Mouse (Mus musculus) CH12.LX (cell line): ENCODE data around the gene Cybc1. TPM values are rescaled to one million over a fixed set of nuclear protein-coding genes. Genes with fewer than 3 reads are reported as not detected.

ENCODE experiments used
- DNase-seq: peaks from one replicate; pipeline ENCODE4 v3.0.0-alpha.2; 2013; ENCODE audit errors: extremely low read depth
- H3K27ac ChIP-seq: 2 replicates; pipeline ENCODE4 v1.5.1; 2012; ENCODE audit warnings: low read depth, mild to moderate bottlenecking, control low read depth, moderate library complexity; ENCODE audit not compliant: insufficient read depth
- H3K27me3 ChIP-seq: replicated peaks from 2 replicates; pipeline ENCODE3; 2012; ENCODE audit warnings: inconsistent platforms
- H3K36me3 ChIP-seq, 2 experiments: replicated peaks in 1 of 2; 2 replicates each; pipeline versions ENCODE3 to v1.6.1; 2012; ENCODE audit warnings: inconsistent platforms in 1 of 2, low read length in 1 of 2, mild to moderate bottlenecking in 1 of 2, mixed read lengths in 1 of 2, moderate library complexity in 1 of 2; ENCODE audit not compliant: control insufficient read depth in 1 of 2, insufficient read depth in 1 of 2
- H3K4me1 ChIP-seq, 2 experiments: 2 replicates each; pipeline ENCODE4 v1.6.1; 2012; ENCODE audit warnings: inconsistent platforms in 1 of 2, moderate library complexity in 1 of 2; ENCODE audit not compliant: insufficient read depth in 2 of 2, control insufficient read depth in 1 of 2
- H3K4me2 ChIP-seq: 2 replicates; pipeline ENCODE4 v1.6.1; 2012; ENCODE audit warnings: low read depth, mild to moderate bottlenecking, control low read depth; ENCODE audit not compliant: poor library complexity, insufficient read depth, severe bottlenecking
- H3K4me3 ChIP-seq, 3 experiments: fragments of 150-350 bp in 1 of 3; sonication (generic) in 1 of 3; replicated peaks in 1 of 3; 2 replicates each; pipeline versions ENCODE3 to v1.5.1; 2011 to 2012; ENCODE audit warnings: low read depth in 2 of 3, low read length in 2 of 3, mild to moderate bottlenecking in 2 of 3, moderate library complexity in 2 of 3, control low read depth in 1 of 3, improper control_type of control experiment in 1 of 3, inconsistent platforms in 1 of 3, mixed read lengths in 1 of 3; ENCODE audit not compliant: poor library complexity in 1 of 3
- H3K79me2 ChIP-seq: replicated peaks from 2 replicates; pipeline ENCODE4 v1.6.1; 2012; ENCODE audit warnings: mild to moderate bottlenecking, moderate library complexity; ENCODE audit not compliant: control insufficient read depth, poor library complexity, insufficient read depth, severe bottlenecking; ENCODE audit errors: extremely low read depth
- H3K9ac ChIP-seq: 2 replicates; pipeline ENCODE4 v1.6.1; 2012; ENCODE audit warnings: low read depth, mild to moderate bottlenecking, control low read depth, moderate library complexity; ENCODE audit not compliant: insufficient read depth
- H3K9me3 ChIP-seq: replicated peaks from 2 replicates; pipeline ENCODE3; 2012; ENCODE audit warnings: low read length, inconsistent platforms, mixed read lengths
- BHLHE40 ChIP-seq: IDR thresholded peaks from 2 replicates; pipeline ENCODE4 v1.6.1; 2011; ENCODE audit warnings: mild to moderate bottlenecking, low read depth, low read length, improper control_type of control experiment
- CHD1 ChIP-seq: IDR thresholded peaks from 2 replicates; pipeline ENCODE4 v1.6.1; 2012; ENCODE audit warnings: low read depth, low read length, improper control_type of control experiment, inconsistent platforms
- ELF1 ChIP-seq: IDR thresholded peaks from 2 replicates; pipeline ENCODE4 v1.6.1; 2014; ENCODE audit warnings: low read depth, mild to moderate bottlenecking, inconsistent platforms, low read length, improper control_type of control experiment
- EP300 ChIP-seq: IDR thresholded peaks from 2 replicates; pipeline ENCODE4 v1.6.1; 2011; ENCODE audit warnings: low read length, improper control_type of control experiment
- GABPA ChIP-seq: IDR thresholded peaks from 2 replicates; pipeline ENCODE4 v1.6.1; 2012; ENCODE audit warnings: low read depth, low read length, improper control_type of control experiment, inconsistent platforms; ENCODE audit not compliant: insufficient replicate concordance
- JUN ChIP-seq: IDR thresholded peaks from 2 replicates; pipeline ENCODE4 v1.6.1; 2011; ENCODE audit warnings: low read depth, mild to moderate bottlenecking, low read length, improper control_type of control experiment, moderate library complexity; ENCODE audit not compliant: insufficient read depth
- MAFK ChIP-seq: IDR thresholded peaks from 2 replicates; pipeline ENCODE4 v1.6.1; 2011; ENCODE audit warnings: low read length, improper control_type of control experiment; ENCODE audit not compliant: insufficient replicate concordance
- MAX ChIP-seq: IDR thresholded peaks from 2 replicates; pipeline ENCODE4 v1.6.1; 2011; ENCODE audit warnings: low read length, improper control_type of control experiment
- MXI1 ChIP-seq: IDR thresholded peaks from 2 replicates; pipeline ENCODE4 v1.6.1; 2011; ENCODE audit warnings: mild to moderate bottlenecking, low read depth, low read length, improper control_type of control experiment
- RAD21 ChIP-seq: IDR thresholded peaks from 2 replicates; pipeline ENCODE4 v1.6.1; 2011; ENCODE audit warnings: low read depth, mild to moderate bottlenecking, low read length, improper control_type of control experiment, moderate library complexity
- SIN3A ChIP-seq: IDR thresholded peaks from 2 replicates; pipeline ENCODE4 v1.6.1; 2012; ENCODE audit warnings: low read length, improper control_type of control experiment, inconsistent platforms
- TBP ChIP-seq: conservative IDR thresholded peaks from 2 replicates; pipeline ENCODE4 v1.6.1; 2011; ENCODE audit warnings: low read depth, low read length, improper control_type of control experiment
- USF2 ChIP-seq: conservative IDR thresholded peaks from 2 replicates; pipeline ENCODE4 v1.6.1; 2011; ENCODE audit warnings: low read depth, low read length, improper control_type of control experiment
- ZNF384 ChIP-seq: IDR thresholded peaks from 2 replicates; pipeline ENCODE4 v1.6.1; 2012; ENCODE audit warnings: low read depth, low read length, improper control_type of control experiment, inconsistent platforms
- dilution Hi-C: fragments of 300-500 bp; cut with MboI; formaldehyde crosslinking; loops from 2 replicates; pipeline ENCODE4 v1.14.3; 2020; ENCODE audit warnings: low sequenced_read_pairs; ENCODE audit not compliant: extremely low pct_unique_long_range_greater_than_20kb, extremely low pct_ligation_motif_present
- in situ Hi-C: fragments of 300-500 bp; cut with MboI; formaldehyde crosslinking; loops from 3 replicates; pipeline ENCODE4 v1.14.3; 2019; ENCODE audit warnings: low sequenced_read_pairs, low pct_ligation_motif_present, low pct_unique_long_range_greater_than_20kb, mixed read lengths
- polyA plus RNA-seq: library from polyadenylated mRNA; unstranded; fragments of >175 nt; gene quantifications from 2 replicates; pipeline ENCODE4 v1.2.1, GENCODE M21; 2012; ENCODE audit warnings: low read depth; ENCODE audit not compliant: insufficient read length
- total RNA-seq, 2 experiments: library from RNA; depleted of rRNA; stranded (reverse); fragments of 300-350 nt in 1 of 2; fragments of >200 nt in 1 of 2; gene quantifications; 2 replicates each; pipeline ENCODE4 v1.2.3; 2012 to 2014

Gene Cybc1
- total and polyA plus RNA-seq, 3 experiments, result 51.6 to 60.3 (median 57.4) TPM

DNA sequence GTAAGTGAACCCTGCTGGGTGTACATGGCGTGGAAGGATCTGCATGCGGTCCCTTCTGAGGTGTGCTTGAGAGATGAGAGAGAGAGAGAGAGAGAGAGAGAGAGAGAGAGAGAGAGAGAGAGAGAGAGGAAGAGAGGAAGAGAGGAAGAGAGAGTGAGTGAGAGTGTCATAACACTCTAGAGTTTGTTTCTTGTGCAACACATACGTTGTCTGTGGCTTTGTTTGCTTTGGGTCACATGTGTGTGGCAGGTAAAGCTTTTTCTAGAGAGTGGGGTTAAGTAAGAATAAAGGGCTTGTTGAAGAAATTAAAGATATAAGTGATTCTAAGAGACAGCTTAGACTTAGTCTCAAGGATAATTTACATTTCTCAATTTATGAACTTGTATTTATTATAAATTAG is 48.9 kb upstream of the Cybc1 start:
- dilution Hi-C loops (no loop called here), in situ Hi-C loops (no loop called here)
- TF ChIP-seq USF2 (no peak), BHLHE40 (no peak), GABPA (no peak), MXI1 (no peak), TBP (no peak), EP300 (no peak), ELF1 (no peak)
- Histone ChIP-seq H3K9me3 (no peaks in the 10 kb centered on the region), H3K9ac (no peak overlapping the region), H3K27me3 (no peaks in the 10 kb centered on the region), H3K4me3 (no peak overlapping the region), H3K4me2 (no peak overlapping the region), H3K79me2 (peaks cover 47% of the 10 kb centered on the region), H3K27ac (no peak overlapping the region), H3K36me3 (peaks cover 25 to 82% of the 10 kb centered on the region in 2 experiments), H3K4me1 (no peaks in the 10 kb centered on the region)
- DNase-seq, result no peak

DNA sequence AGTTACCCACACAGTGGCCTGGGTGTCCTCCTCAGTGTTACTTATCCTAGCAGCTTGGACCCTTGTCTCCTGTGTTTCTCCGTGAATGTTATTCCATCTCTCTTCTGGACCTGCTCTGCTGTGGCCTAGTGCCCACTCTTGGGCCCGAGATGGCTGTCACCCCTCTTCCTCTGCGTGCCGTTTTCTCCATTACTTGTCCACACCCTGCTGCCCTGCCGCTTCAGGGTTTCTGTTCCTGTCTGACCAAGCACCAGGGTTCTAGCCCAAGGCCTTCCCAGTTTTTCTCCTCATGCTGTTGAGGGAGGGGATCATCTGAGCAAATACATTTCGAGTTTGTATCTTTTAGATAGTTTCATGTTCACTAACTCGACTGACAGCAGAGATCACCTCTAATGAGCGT is 48.4 kb upstream of the Cybc1 start:
- H3K36me3 ChIP-seq, result peaks cover 24 to 82% of the 10 kb centered on the region in 2 experiments
- in situ Hi-C loops (no loop called here), dilution Hi-C loops (no loop called here)
- peaks cover 52% of the 10 kb centered on the region for H3K79me2 ChIP-seq
- no peak overlapping the region for H3K27ac ChIP-seq
- no peaks in the 10 kb centered on the region for H3K9me3 ChIP-seq
- H3K9ac ChIP-seq, result no peak overlapping the region
- TF ChIP-seq RAD21 (no peak), JUN (no peak), MAFK (no peak)
- no peaks in the 10 kb centered on the region for H3K4me1 ChIP-seq
- no peak overlapping the region for H3K4me2 ChIP-seq
- no peak overlapping the region for H3K4me3 ChIP-seq
- H3K27me3 ChIP-seq, result no peaks in the 10 kb centered on the region
- DNase-seq, result no peak

DNA sequence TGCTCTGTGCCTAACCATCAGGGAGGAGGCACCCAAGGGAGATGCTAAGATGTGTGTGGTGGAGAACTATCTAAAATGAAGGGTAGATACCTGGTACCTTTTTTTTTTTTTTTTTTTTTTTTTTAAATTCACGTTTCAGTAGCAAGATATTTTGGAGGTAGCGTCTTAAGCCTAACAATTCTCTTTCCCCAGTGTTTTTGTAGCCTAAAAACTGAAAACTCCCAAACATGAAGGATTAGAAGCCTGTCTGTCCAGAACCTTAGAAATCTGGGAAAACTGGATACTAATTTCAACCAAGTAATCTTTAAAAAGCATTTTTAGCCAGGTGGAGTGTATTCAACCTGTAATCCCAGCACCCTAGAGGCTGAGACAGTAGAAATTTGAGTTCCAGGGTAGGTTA is 32.0 kb upstream of the Cybc1 start:
- TF ChIP-seq TBP, result no peak
- TF ChIP-seq MAX, result no peak
- 0 out of 2 replicates have a peak, but pooled peaks have one; percentile 18 for TF ChIP-seq ZNF384
- TF ChIP-seq CHD1, result peak; percentile 69; the same call in 1 of the 2 replicates
- TF ChIP-seq SIN3A, result 0 out of 2 replicates have a peak, but pooled peaks have one; percentile 31
- TF ChIP-seq, all 38 proteins: peak for 3
- H3K36me3 ChIP-seq, result peaks cover 30 to 53% of the 10 kb centered on the region in 2 experiments
- in situ Hi-C loops, result no loop called here
- peaks cover 8 to 42% of the 10 kb centered on the region in 2 experiments; a peak in 3 of 4 replicates for H3K4me1 ChIP-seq
- peaks cover 59% of the 10 kb centered on the region for H3K79me2 ChIP-seq
- dilution Hi-C loops, result no loop called here
- no peaks in the 10 kb centered on the region for H3K27me3 ChIP-seq
- peak overlapping the region; percentile 95 for H3K9ac ChIP-seq
- H3K4me2 ChIP-seq, result peak overlapping the region; percentile 92
- H3K9me3 ChIP-seq, result no peaks in the 10 kb centered on the region
- no peak overlapping the region for H3K27ac ChIP-seq
- DNase-seq, result no peak
- peak overlapping the region; percentile 80 to 94 (median 84) for H3K4me3 ChIP-seq
